Mouse (Mus musculus) CH12.LX (cell line): ENCODE measurements around the gene Hist1h2ab. TPM values are rescaled to one million over a fixed set of nuclear protein-coding genes. Genes with fewer than 3 reads are reported as not detected.
A peak's percentile ranks its signal among the peaks of the same experiment; 100 is the strongest.

ENCODE experiments used
- DNase-seq: peaks from one replicate; pipeline ENCODE4 v3.0.0-alpha.2; 2013; ENCODE audit errors: extremely low read depth
- H3K27ac ChIP-seq: 2 replicates; pipeline ENCODE4 v1.5.1; 2012; ENCODE audit warnings: low read depth, mild to moderate bottlenecking, control low read depth, moderate library complexity; ENCODE audit not compliant: insufficient read depth
- H3K27me3 ChIP-seq: replicated peaks from 2 replicates; pipeline ENCODE3; 2012; ENCODE audit warnings: inconsistent platforms
- H3K36me3 ChIP-seq, 2 experiments: replicated peaks in 1 of 2; 2 replicates each; pipeline versions ENCODE3 to v1.6.1; 2012; ENCODE audit warnings: inconsistent platforms in 1 of 2, low read length in 1 of 2, mild to moderate bottlenecking in 1 of 2, mixed read lengths in 1 of 2, moderate library complexity in 1 of 2; ENCODE audit not compliant: control insufficient read depth in 1 of 2, insufficient read depth in 1 of 2
- H3K4me1 ChIP-seq, 2 experiments: 2 replicates each; pipeline ENCODE4 v1.6.1; 2012; ENCODE audit warnings: inconsistent platforms in 1 of 2, moderate library complexity in 1 of 2; ENCODE audit not compliant: insufficient read depth in 2 of 2, control insufficient read depth in 1 of 2
- H3K4me2 ChIP-seq: 2 replicates; pipeline ENCODE4 v1.6.1; 2012; ENCODE audit warnings: low read depth, mild to moderate bottlenecking, control low read depth; ENCODE audit not compliant: poor library complexity, insufficient read depth, severe bottlenecking
- H3K4me3 ChIP-seq, 3 experiments: fragments of 150-350 bp in 1 of 3; sonication (generic) in 1 of 3; replicated peaks in 1 of 3; 2 replicates each; pipeline versions ENCODE3 to v1.5.1; 2011 to 2012; ENCODE audit warnings: low read depth in 2 of 3, low read length in 2 of 3, mild to moderate bottlenecking in 2 of 3, moderate library complexity in 2 of 3, control low read depth in 1 of 3, improper control_type of control experiment in 1 of 3, inconsistent platforms in 1 of 3, mixed read lengths in 1 of 3; ENCODE audit not compliant: poor library complexity in 1 of 3
- H3K79me2 ChIP-seq: replicated peaks from 2 replicates; pipeline ENCODE4 v1.6.1; 2012; ENCODE audit warnings: mild to moderate bottlenecking, moderate library complexity; ENCODE audit not compliant: control insufficient read depth, poor library complexity, insufficient read depth, severe bottlenecking; ENCODE audit errors: extremely low read depth
- H3K9ac ChIP-seq: 2 replicates; pipeline ENCODE4 v1.6.1; 2012; ENCODE audit warnings: low read depth, mild to moderate bottlenecking, control low read depth, moderate library complexity; ENCODE audit not compliant: insufficient read depth
- H3K9me3 ChIP-seq: replicated peaks from 2 replicates; pipeline ENCODE3; 2012; ENCODE audit warnings: low read length, inconsistent platforms, mixed read lengths
- BHLHE40 ChIP-seq: IDR thresholded peaks from 2 replicates; pipeline ENCODE4 v1.6.1; 2011; ENCODE audit warnings: mild to moderate bottlenecking, low read depth, low read length, improper control_type of control experiment
- CHD1 ChIP-seq: IDR thresholded peaks from 2 replicates; pipeline ENCODE4 v1.6.1; 2012; ENCODE audit warnings: low read depth, low read length, improper control_type of control experiment, inconsistent platforms
- CHD2 ChIP-seq: IDR thresholded peaks from 2 replicates; pipeline ENCODE4 v1.6.1; 2011; ENCODE audit warnings: low read length, improper control_type of control experiment
- CTCF ChIP-seq, 2 experiments: IDR thresholded peaks in 1 of 2; conservative IDR thresholded peaks in 1 of 2; 2 replicates each; pipeline ENCODE4 v1.5.1; 2011 to 2012; ENCODE audit warnings: low read depth in 2 of 2, low read length in 2 of 2, improper control_type of control experiment in 1 of 2, inconsistent platforms in 1 of 2, mild to moderate bottlenecking in 1 of 2, moderate library complexity in 1 of 2
- ELF1 ChIP-seq: IDR thresholded peaks from 2 replicates; pipeline ENCODE4 v1.6.1; 2014; ENCODE audit warnings: low read depth, mild to moderate bottlenecking, inconsistent platforms, low read length, improper control_type of control experiment
- JUND ChIP-seq: conservative IDR thresholded peaks from 2 replicates; pipeline ENCODE4 v1.6.1; 2011; ENCODE audit warnings: low read depth, low read length, improper control_type of control experiment
- MAFK ChIP-seq: IDR thresholded peaks from 2 replicates; pipeline ENCODE4 v1.6.1; 2011; ENCODE audit warnings: low read length, improper control_type of control experiment; ENCODE audit not compliant: insufficient replicate concordance
- MAX ChIP-seq: IDR thresholded peaks from 2 replicates; pipeline ENCODE4 v1.6.1; 2011; ENCODE audit warnings: low read length, improper control_type of control experiment
- MYC ChIP-seq: IDR thresholded peaks from 2 replicates; pipeline ENCODE4 v1.6.1; 2011; ENCODE audit warnings: low read depth, mild to moderate bottlenecking, improper control_type of control experiment, low read length
- POLR2A ChIP-seq: IDR thresholded peaks from 2 replicates; pipeline ENCODE4 v1.6.1; 2011; ENCODE audit warnings: low read depth, mild to moderate bottlenecking, improper control_type of control experiment, low read length
- RAD21 ChIP-seq: IDR thresholded peaks from 2 replicates; pipeline ENCODE4 v1.6.1; 2011; ENCODE audit warnings: low read depth, mild to moderate bottlenecking, low read length, improper control_type of control experiment, moderate library complexity
- SIN3A ChIP-seq: IDR thresholded peaks from 2 replicates; pipeline ENCODE4 v1.6.1; 2012; ENCODE audit warnings: low read length, improper control_type of control experiment, inconsistent platforms
- SMC3 ChIP-seq: IDR thresholded peaks from 2 replicates; pipeline ENCODE4 v1.6.1; 2011; ENCODE audit warnings: low read depth, low read length, improper control_type of control experiment
- ZC3H11A ChIP-seq: IDR thresholded peaks from 2 replicates; pipeline ENCODE4 v1.6.1; 2012; ENCODE audit warnings: low read depth, mild to moderate bottlenecking, inconsistent platforms, low read length, improper control_type of control experiment
- dilution Hi-C: fragments of 300-500 bp; cut with MboI; formaldehyde crosslinking; loops from 2 replicates; pipeline ENCODE4 v1.14.3; 2020; ENCODE audit warnings: low sequenced_read_pairs; ENCODE audit not compliant: extremely low pct_unique_long_range_greater_than_20kb, extremely low pct_ligation_motif_present
- in situ Hi-C: fragments of 300-500 bp; cut with MboI; formaldehyde crosslinking; loops from 3 replicates; pipeline ENCODE4 v1.14.3; 2019; ENCODE audit warnings: low sequenced_read_pairs, low pct_ligation_motif_present, low pct_unique_long_range_greater_than_20kb, mixed read lengths
- polyA plus RNA-seq: library from polyadenylated mRNA; unstranded; fragments of >175 nt; gene quantifications from 2 replicates; pipeline ENCODE4 v1.2.1, GENCODE M21; 2012; ENCODE audit warnings: low read depth; ENCODE audit not compliant: insufficient read length
- total RNA-seq, 2 experiments: library from RNA; depleted of rRNA; stranded (reverse); fragments of 300-350 nt in 1 of 2; fragments of >200 nt in 1 of 2; gene quantifications; 2 replicates each; pipeline ENCODE4 v1.2.3; 2012 to 2014

Hist1h2ab gene
- total and polyA plus RNA-seq, 3 experiments: 2.9 to 2,243 (median 32.6) TPM

GRCm38 (mm10) chr13:23732156-23732804, 18.6 kb upstream of the Hist1h2ab start:
- TF ChIP-seq ZC3H11A (peak; percentile 76), RAD21 (peak; percentile 95), JUND (0 out of 2 replicates have a peak, but pooled peaks have one; percentile 38), CHD2 (no peak), MYC (peak; percentile 95), CTCF (conservative IDR thresholded peaks at IDR 0.05 in 1 of 2, IDR thresholded peaks at IDR 0.05 in 1 of 2; ENCODE audit: low read depth in 2 of 2, low read length in 2 of 2) (peak; percentile 62 to 97), MAX (peak; percentile 88), SMC3 (peak; percentile 95), BHLHE40 (peak; percentile 87), POLR2A (no peak)
- no peaks in the 10 kb centered on the region for H3K36me3 ChIP-seq
- H3K27me3 ChIP-seq: no peaks in the 10 kb centered on the region
- H3K79me2 ChIP-seq: no peaks in the 10 kb centered on the region
- no peak overlapping the region for H3K9ac ChIP-seq
- no peaks in the 10 kb centered on the region for H3K9me3 ChIP-seq
- in situ Hi-C loops (no loop called here), dilution Hi-C loops (no loop called here)
- DNase-seq: no peak
- H3K4me1 ChIP-seq: no peaks in the 10 kb centered on the region
- no peak overlapping the region for H3K27ac ChIP-seq
- H3K4me2 ChIP-seq: no peak overlapping the region
- H3K4me3 ChIP-seq: no peak overlapping the region

GRCm38 (mm10) chr13:23737091-23737490, 13.8 kb upstream of the Hist1h2ab start:
- in situ Hi-C loops: loop anchor here (5.0 kb wide), 1 partner anchor 35 kb away; no protein-coding TSS in a partner anchor
- no peak for TF ChIP-seq JUND
- no peak for TF ChIP-seq SIN3A
- TF ChIP-seq MAFK: no peak
- no peak for TF ChIP-seq RAD21
- no peak for TF ChIP-seq CTCF (conservative IDR thresholded peaks at IDR 0.05 in 1 of 2, IDR thresholded peaks at IDR 0.05 in 1 of 2; ENCODE audit: low read depth in 2 of 2, low read length in 2 of 2)
- H3K79me2 ChIP-seq: no peaks in the 10 kb centered on the region
- dilution Hi-C loops: no loop called here
- H3K4me3 ChIP-seq: no peak overlapping the region
- H3K9me3 ChIP-seq: no peaks in the 10 kb centered on the region
- DNase-seq: no peak
- H3K27me3 ChIP-seq: no peaks in the 10 kb centered on the region
- H3K9ac ChIP-seq: no peak overlapping the region
- H3K27ac ChIP-seq: no peak overlapping the region
- peaks cover 0 to 12% of the 10 kb centered on the region in 2 experiments; a peak in 2 of 4 replicates for H3K4me1 ChIP-seq
- H3K36me3 ChIP-seq: no peaks in the 10 kb centered on the region
- no peak overlapping the region for H3K4me2 ChIP-seq

DNA sequence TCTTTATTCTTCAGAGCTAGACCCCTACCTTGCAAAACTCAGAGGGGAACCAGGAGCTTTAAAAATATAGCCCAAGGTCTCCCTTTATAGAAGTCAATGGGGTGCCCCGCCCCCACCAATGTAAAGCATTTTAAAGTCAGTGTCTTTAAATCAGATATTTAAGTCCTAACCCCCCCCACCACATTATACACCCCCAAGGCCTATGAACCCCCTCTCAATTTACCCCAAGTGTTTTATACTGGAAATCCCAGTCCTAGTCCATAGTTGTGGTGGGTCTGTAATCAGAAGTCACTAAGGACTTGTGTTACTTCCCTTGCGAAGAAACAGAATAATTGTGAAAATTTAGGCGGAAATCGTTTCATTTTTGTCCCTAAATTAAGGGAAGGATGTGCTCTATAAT, 12.9 kb upstream of the Hist1h2ab start:
- H3K27me3 ChIP-seq: no peaks in the 10 kb centered on the region
- H3K4me1 ChIP-seq: peaks cover under 1 to 22% of the 10 kb centered on the region in 2 experiments; a peak in 3 of 4 replicates
- in situ Hi-C loops (loop anchor here (5.0 kb wide), 1 partner anchor 36 kb away; no protein-coding TSS in a partner anchor), dilution Hi-C loops (no loop called here)
- peak overlapping the region in 1 of 3 experiments; percentile 12 for H3K4me3 ChIP-seq
- H3K9ac ChIP-seq: peak overlapping the region; percentile 66
- no peak for DNase-seq
- H3K9me3 ChIP-seq: no peaks in the 10 kb centered on the region
- no peaks in the 10 kb centered on the region for H3K36me3 ChIP-seq
- no peaks in the 10 kb centered on the region for H3K79me2 ChIP-seq
- TF ChIP-seq ELF1: no peak
- TF ChIP-seq SIN3A: no peak
- 0 out of 2 replicates have a peak, but pooled peaks have one; percentile 25 for TF ChIP-seq CHD1
- TF ChIP-seq CHD2: peak; percentile 69
- H3K27ac ChIP-seq: no peak overlapping the region
- H3K4me2 ChIP-seq: peak overlapping the region; percentile 61; the same call in 1 of the 2 replicates
